10 mouse cellular contexts compared by ENCODE assay signal in genomic region chr13:55826008-55826671, GRCm38 (mm10). TPM values are rescaled to one million over a fixed set of nuclear protein-coding genes. Genes with fewer than 3 reads are reported as not detected.
DNase-seq lines count a peak whose midpoint lies in the region; ATAC-seq and TF ChIP-seq lines count a peak whose summit lies in the region.
"Had no signal": no experiment of that assay in that cellular context is flagged by ENCODE, and none has a peak within 500 bp of the region (broad histone marks: within the 10 kb centered on the region; RNA-seq: fewer than 3 reads in every experiment).

No protein-coding gene starts in this region.

- H3K4me2 ChIP-seq in liver, postnatal 0 days (ENCODE audit: low read depth, low read length): no peak overlapping the region
- H3K4me2 ChIP-seq in liver, embryonic 12.5 days: no peak overlapping the region
- H3K4me2 ChIP-seq in heart, embryonic 13.5 days: peak overlapping the region; percentile 37
- no peak overlapping the region for H3K4me2 ChIP-seq in midbrain, embryonic 14.5 days (ENCODE audit: low read length)

- no peak for TF ChIP-seq CTCF in liver, postnatal 0 days (IDR thresholded peaks at IDR 0.05; ENCODE audit: low read depth)

- no peak overlapping the region for H3K27ac ChIP-seq in liver, postnatal 0 days (ENCODE audit: low read depth)
- no peak overlapping the region for H3K27ac ChIP-seq in liver, embryonic 12.5 days
- peak overlapping the region; percentile 85 for H3K27ac ChIP-seq in embryonic facial prominence, embryonic 10.5 days (replicated peaks)
- H3K27ac ChIP-seq in heart, embryonic 13.5 days (replicated peaks): no peak overlapping the region
- H3K27ac ChIP-seq in midbrain, embryonic 14.5 days (replicated peaks; ENCODE audit: low read depth, low read length): no peak overlapping the region
- H3K27ac ChIP-seq: liver, embryonic 14.5 days had no signal

- no peaks in the 10 kb centered on the region for H3K36me3 ChIP-seq in liver, postnatal 0 days (replicated peaks; ENCODE audit: insufficient read depth, low read length)
- H3K36me3 ChIP-seq in liver, embryonic 12.5 days: no peaks in the 10 kb centered on the region
- H3K36me3 ChIP-seq in embryonic facial prominence, embryonic 10.5 days (replicated peaks): peaks cover 16% of the 10 kb centered on the region; the same call in 1 of the 2 replicates
- H3K36me3 ChIP-seq in heart, embryonic 13.5 days: no peaks in the 10 kb centered on the region
- no peaks in the 10 kb centered on the region for H3K36me3 ChIP-seq in midbrain, embryonic 14.5 days (ENCODE audit: control insufficient read depth, insufficient read depth, low read length)

- peaks cover 93% of the 10 kb centered on the region for H3K27me3 ChIP-seq in liver, postnatal 0 days (ENCODE audit: insufficient read depth, low read length)
- H3K27me3 ChIP-seq in liver, embryonic 12.5 days (replicated peaks): peaks cover 95% of the 10 kb centered on the region
- H3K27me3 ChIP-seq in embryonic facial prominence, embryonic 10.5 days (replicated peaks; ENCODE audit: low read depth, poor library complexity, severe bottlenecking): peaks cover 98% of the 10 kb centered on the region
- H3K27me3 ChIP-seq in heart, embryonic 13.5 days (replicated peaks): peaks cover 95% of the 10 kb centered on the region
- H3K27me3 ChIP-seq in midbrain, embryonic 14.5 days (ENCODE audit: control insufficient read depth, insufficient read depth, low read length): peaks cover 90% of the 10 kb centered on the region

- peak; percentile 32 for DNase-seq in liver, postnatal 0 days
- DNase-seq in embryonic facial prominence, embryonic 10.5 days (ENCODE audit: low spot score): peak; percentile 70
- peak; percentile 46 for DNase-seq in midbrain, embryonic 14.5 days
- no peak for DNase-seq in left cerebral cortex, postnatal 14 days (ENCODE audit: low spot score in 2 of 2)
- no peak for DNase-seq in right cerebral cortex, postnatal 14 days

- H3K9ac ChIP-seq in liver, postnatal 0 days (replicated peaks): no peak overlapping the region
- H3K9ac ChIP-seq in liver, embryonic 12.5 days: no peak overlapping the region
- H3K9ac ChIP-seq in heart, embryonic 13.5 days: no peak overlapping the region
- no peak overlapping the region for H3K9ac ChIP-seq in midbrain, embryonic 14.5 days (replicated peaks; ENCODE audit: low read length)
- H3K9ac ChIP-seq: liver, embryonic 14.5 days had no signal

- intact Hi-C loops in left cerebral cortex, postnatal 14 days (cut with DNase I): loop anchor here (2.0 to 10.0 kb wide), 2 partner anchors 137 to 429 kb away; partner anchors contain the start of gene Neurog1

- no peak for ATAC-seq in liver, postnatal 0 days
- no peak for ATAC-seq in liver, embryonic 12.5 days
- no peak for ATAC-seq in heart, embryonic 13.5 days (ENCODE audit: extremely low read depth, insufficient number of reproducible peaks, low FRiP score, low TSS enrichment)
- ATAC-seq in midbrain, embryonic 14.5 days (ENCODE audit: low FRiP score, low TSS enrichment): no peak; the same call in 1 of the 2 replicates

- no peak for TF ChIP-seq EP300 in liver, postnatal 0 days (IDR thresholded peaks at IDR 0.05; ENCODE audit: low read depth)

- 5% methylated on average over 54 of the region's 56 CpGs for WGBS in liver, postnatal 0 days (ENCODE audit: insufficient replicate concordance)
- 3% methylated on average over 56 of the region's 56 CpGs for WGBS in liver, embryonic 12.5 days (ENCODE audit: insufficient replicate concordance)
- under 1% methylated on average over 56 of the region's 56 CpGs for WGBS in embryonic facial prominence, embryonic 10.5 days
- WGBS in heart, embryonic 13.5 days: 2% methylated on average over 56 of the region's 56 CpGs
- WGBS in midbrain, embryonic 14.5 days: under 1% methylated on average over 56 of the region's 56 CpGs

- H3K4me1 ChIP-seq in liver, postnatal 0 days (ENCODE audit: insufficient read depth): peaks cover 6% of the 10 kb centered on the region
- peaks cover 6% of the 10 kb centered on the region; the same call in 1 of the 2 replicates for H3K4me1 ChIP-seq in liver, embryonic 12.5 days
- peaks cover 51% of the 10 kb centered on the region for H3K4me1 ChIP-seq in embryonic facial prominence, embryonic 10.5 days
- peaks cover 35% of the 10 kb centered on the region for H3K4me1 ChIP-seq in heart, embryonic 13.5 days
- H3K4me1 ChIP-seq in midbrain, embryonic 14.5 days (ENCODE audit: control insufficient read depth, insufficient read depth, low read length): 0 out of 2 replicates have a peak, but pooled peaks cover 1% of the 10 kb centered on the region

- no peak overlapping the region for H3K4me3 ChIP-seq in liver, postnatal 0 days (ENCODE audit: low read depth, low read length)
- no peak overlapping the region for H3K4me3 ChIP-seq in liver, embryonic 12.5 days
- peak overlapping the region; percentile 52 for H3K4me3 ChIP-seq in embryonic facial prominence, embryonic 10.5 days
- peak overlapping the region; percentile 32 for H3K4me3 ChIP-seq in heart, embryonic 13.5 days
- no peak overlapping the region for H3K4me3 ChIP-seq in midbrain, embryonic 14.5 days (replicated peaks; ENCODE audit: low read depth, low read length)

- H3K9me3 ChIP-seq in liver, postnatal 0 days (ENCODE audit: low read length): no peaks in the 10 kb centered on the region
- H3K9me3 ChIP-seq in liver, embryonic 12.5 days (replicated peaks): no peaks in the 10 kb centered on the region
- H3K9me3 ChIP-seq in embryonic facial prominence, embryonic 10.5 days: no peaks in the 10 kb centered on the region
- no peaks in the 10 kb centered on the region for H3K9me3 ChIP-seq in heart, embryonic 13.5 days
- no peaks in the 10 kb centered on the region for H3K9me3 ChIP-seq in midbrain, embryonic 14.5 days (ENCODE audit: control insufficient read depth, low read length)

RNA-seq across cellular contexts. Expression of gene Pitx1, which starts 9.9 kb away (rescaled TPM):
- not detected in 2 replicates for polyA plus RNA-seq in liver, postnatal 0 days (2015; fragmentation: Nextera tagmentation; extraction: Ambion mirVana)
- polyA plus RNA-seq in liver, embryonic 12.5 days (2016; fragmentation: Nextera tagmentation; extraction: Ambion mirVana): 0.69 and 0.88 TPM in 2 replicates
- polyA plus RNA-seq in embryonic facial prominence, embryonic 10.5 days (2016; fragmentation: Nextera tagmentation; extraction: Ambion mirVana): 44.2 and 52.9 TPM in 2 replicates
- 0.17 and 1.5 TPM in 2 replicates for polyA plus RNA-seq in heart, embryonic 13.5 days (2015; fragmentation: Nextera tagmentation; extraction: Ambion mirVana)
- polyA plus RNA-seq in midbrain, embryonic 14.5 days (2014; fragmentation: Nextera tagmentation; extraction: Ambion mirVana): 3.2 and 3.3 TPM in 2 replicates
- total RNA-seq in left cerebral cortex, postnatal 14 days (2021): not detected
- total RNA-seq: adrenal gland, postnatal 36 days had no signal
- polyA plus RNA-seq: frontal cortex, adult 2 months had no signal

RNA-seq across cellular contexts. Expression of gene Catsper3, which starts 41.8 kb away (rescaled TPM):
- 0.13 TPM in 2 replicates for polyA plus RNA-seq in liver, postnatal 0 days (2015; fragmentation: Nextera tagmentation; extraction: Ambion mirVana)
- 0.13 TPM in 1 of 2 replicates, not detected in the other for polyA plus RNA-seq in liver, embryonic 12.5 days (2016; fragmentation: Nextera tagmentation; extraction: Ambion mirVana)
- not detected in 2 replicates for polyA plus RNA-seq in embryonic facial prominence, embryonic 10.5 days (2016; fragmentation: Nextera tagmentation; extraction: Ambion mirVana)
- 0.15 TPM in 2 replicates for polyA plus RNA-seq in heart, embryonic 13.5 days (2015; fragmentation: Nextera tagmentation; extraction: Ambion mirVana)
- not detected in 2 replicates for polyA plus RNA-seq in midbrain, embryonic 14.5 days (2014; fragmentation: Nextera tagmentation; extraction: Ambion mirVana)
- under 1 TPM; 0.26 to 0.42 TPM for total RNA-seq in left cerebral cortex, postnatal 14 days (2021)

Comparison
In these comparisons a context has a peak if more than half of its experiments do, and no peak if none do; other contexts are left out.
1. DNase-seq: peak in liver, postnatal 0 days (single experiment), embryonic facial prominence, embryonic 10.5 days (single experiment) and midbrain, embryonic 14.5 days (single experiment); none in left cerebral cortex, postnatal 14 days (0 of 2) and right cerebral cortex, postnatal 14 days (single experiment).
2. H3K4me3 ChIP-seq: peak in embryonic facial prominence, embryonic 10.5 days (single experiment) and heart, embryonic 13.5 days (single experiment); none in liver, postnatal 0 days (single experiment), liver, embryonic 12.5 days (single experiment) and midbrain, embryonic 14.5 days (single experiment).
3. RNA of gene Pitx1, which starts 9.9 kb away (polyA plus RNA-seq): 44.2 to 52.9 TPM in embryonic facial prominence, embryonic 10.5 days; 3.2 to 3.3 TPM in midbrain, embryonic 14.5 days, 0.69 to 0.88 TPM in liver, embryonic 12.5 days, 0.17 to 1.5 TPM in heart, embryonic 13.5 days and not detected in liver, postnatal 0 days; every median in the first group is over 10 times any median in the second.